Mouse (Mus musculus): ENCODE measurements around the gene Rnf8.

DNA sequence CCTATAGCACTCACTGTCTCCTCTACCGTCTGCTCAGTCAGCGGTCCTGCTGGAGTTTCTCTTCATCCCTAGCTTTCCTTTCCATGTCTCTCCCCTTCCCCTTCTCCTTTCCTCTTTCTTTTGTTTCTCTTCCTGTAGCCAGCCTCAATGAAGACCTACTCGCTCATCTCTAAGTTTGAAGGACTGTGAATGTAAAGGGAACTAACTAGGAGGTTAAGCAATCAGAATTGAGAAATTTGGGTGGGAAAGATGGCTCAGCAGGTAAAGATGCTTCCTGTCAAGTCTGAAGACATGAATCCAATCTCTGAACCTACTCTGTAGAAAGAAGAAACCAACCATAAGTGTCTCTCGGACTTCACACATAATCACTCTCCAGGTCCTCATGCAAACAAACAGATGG, 58.7 kb downstream of the Rnf8 start:
- TF ChIP-seq CTCF (IDR thresholded peaks at IDR 0.05; ENCODE audit: control insufficient read depth, insufficient read depth, insufficient replicate concordance, low read depth, low read length) = no peak
- TF ChIP-seq POLR2A (IDR thresholded peaks at IDR 0.05; ENCODE audit: control insufficient read depth, low read depth, low read length) = no peak
